Mouse (Mus musculus): Measurements from ENCODE around the gene Gosr1.

Gosr1 gene
- long read RNA-seq, experiment 1, full-length matches to known transcripts: 8 of 12 reads
- long read RNA-seq, experiment 1, partial matches to known transcripts: 2 of 12 reads
- long read RNA-seq, experiment 1, other reads (novel, unspliced or antisense): 2 of 12 reads
- long read RNA-seq, experiment 2, full-length matches to known transcripts: 11 of 15 reads
- long read RNA-seq, experiment 2, partial matches to known transcripts: 3 of 15 reads
- long read RNA-seq, experiment 2, other reads (novel, unspliced or antisense): 1 of 15 reads

DNA sequence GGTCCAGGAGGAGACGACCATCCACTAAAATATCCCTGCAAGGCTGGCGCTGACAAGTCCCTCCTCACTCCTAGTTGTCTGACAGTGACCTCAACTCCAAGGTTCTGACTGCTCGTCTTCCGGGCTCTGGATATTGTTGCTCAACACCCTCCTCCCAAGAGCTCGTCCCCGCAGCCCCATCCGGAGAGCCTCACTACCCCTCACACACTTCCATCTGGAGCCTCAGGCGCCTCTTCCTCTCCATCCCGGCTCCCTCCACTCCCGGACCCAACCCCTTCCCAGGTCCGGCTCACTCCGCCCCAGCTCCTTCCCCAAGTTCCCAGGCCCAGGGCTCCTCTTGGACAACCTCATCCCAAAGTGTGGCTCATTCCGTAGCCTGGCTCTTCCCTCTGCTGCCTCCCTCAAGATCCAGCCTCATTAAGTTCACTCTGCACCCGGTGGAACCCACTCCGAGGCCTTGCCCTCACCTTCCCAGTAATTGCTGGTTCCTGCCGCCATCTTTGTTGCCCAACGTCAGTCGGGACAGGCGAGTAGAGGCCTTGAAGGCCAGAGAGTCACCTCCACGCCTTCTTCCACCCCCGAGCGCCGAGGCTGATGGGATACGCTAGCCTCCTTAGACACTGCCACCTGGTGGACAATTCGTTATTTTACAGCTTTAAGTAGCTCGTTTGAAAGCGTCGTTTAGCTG lies at the start of gene Gosr1:
Gene Gosr1 (minus strand): TSS at position 527 of the 688 bp plus-strand sequence.
- intact Hi-C loops (cut with DNase I): loop anchor here (1.0 kb wide), 1 partner anchor 86 kb away; no protein-coding TSS in a partner anchor

- intact Hi-C loops (cut with DNase I): no loop called here
Observed at GRCm38 (mm10) chr11:76810706-76811495, 47.5 kb upstream of the Gosr1 start.

GRCm38 (mm10) chr11:76809450-76809849 lies 46.1 kb upstream of the Gosr1 start:
- intact Hi-C loops (cut with DNase I): loop anchor here (5.0 kb wide), 1 partner anchor 83 kb away; no protein-coding TSS in a partner anchor

GRCm38 (mm10) chr11:76808550-76808949 lies 45.2 kb upstream of the Gosr1 start:
- intact Hi-C loops (cut with DNase I): loop anchor here (5.0 kb wide), 1 partner anchor 84 kb away; no protein-coding TSS in a partner anchor

DNA sequence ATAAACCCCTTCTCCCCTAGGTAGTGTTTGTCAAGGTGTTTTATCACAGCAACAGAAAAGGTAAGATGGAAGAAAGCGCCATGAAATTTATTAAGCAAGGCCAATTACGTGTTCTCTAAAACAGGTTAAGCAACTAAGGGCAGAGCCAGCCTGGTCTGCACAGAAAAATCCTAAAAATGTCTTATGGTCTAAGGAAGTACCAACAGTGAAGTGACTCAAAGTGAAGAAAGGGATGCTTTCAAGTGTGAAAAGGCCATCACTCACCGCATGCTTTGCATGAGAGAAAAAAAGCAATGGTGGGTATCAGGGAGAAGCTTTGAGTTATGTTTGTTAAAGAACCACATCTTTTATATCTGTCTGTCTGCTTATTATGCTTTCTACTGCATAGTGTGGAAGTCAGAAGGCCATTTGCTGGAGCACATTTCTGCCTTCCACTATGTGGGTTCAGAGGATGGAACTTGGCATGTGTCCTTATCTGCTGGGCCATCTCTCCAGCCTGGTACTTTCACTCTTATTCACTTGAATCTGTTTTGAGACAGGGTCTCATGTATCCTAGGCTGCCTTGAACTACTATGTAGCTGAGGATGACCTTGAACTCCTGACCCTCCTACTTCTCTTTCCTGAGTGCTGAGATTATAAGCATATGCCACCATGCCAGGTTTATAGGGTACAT lies 43.8 kb upstream of the Gosr1 start:
- intact Hi-C loops (cut with DNase I): loop anchor here (5.0 kb wide), 1 partner anchor 85 kb away; no protein-coding TSS in a partner anchor

GRCm38 (mm10) chr11:76806026-76806425 lies 42.6 kb upstream of the Gosr1 start:
- intact Hi-C loops (cut with DNase I): loop anchor here (5.0 kb wide), 1 partner anchor 86 kb away; no protein-coding TSS in a partner anchor

GRCm38 (mm10) chr11:76805072-76805471 lies 41.7 kb upstream of the Gosr1 start:
- intact Hi-C loops (cut with DNase I): loop anchor here (5.0 kb wide), 1 partner anchor 87 kb away; no protein-coding TSS in a partner anchor

- intact Hi-C loops (cut with DNase I): no loop called here
Observed at GRCm38 (mm10) chr11:76803266-76803665, 39.9 kb upstream of the Gosr1 start.

- intact Hi-C loops (cut with DNase I): no loop called here
Observed at GRCm38 (mm10) chr11:76797236-76797635, 33.9 kb upstream of the Gosr1 start.

GRCm38 (mm10) chr11:76795326-76795725 lies 31.9 kb upstream of the Gosr1 start:
- intact Hi-C loops (cut with DNase I): no loop called here

GRCm38 (mm10) chr11:76791331-76791730 lies 28.0 kb upstream of the Gosr1 start:
- intact Hi-C loops (cut with DNase I): no loop called here

- intact Hi-C loops (cut with DNase I): loop anchor here (2.0 kb wide), 1 partner anchor 106 kb away; no protein-coding TSS in a partner anchor
Observed at GRCm38 (mm10) chr11:76789252-76789651, 25.9 kb upstream of the Gosr1 start.

GRCm38 (mm10) chr11:76775533-76775932 lies 12.2 kb upstream of the Gosr1 start:
- intact Hi-C loops (cut with DNase I): no loop called here

DNA sequence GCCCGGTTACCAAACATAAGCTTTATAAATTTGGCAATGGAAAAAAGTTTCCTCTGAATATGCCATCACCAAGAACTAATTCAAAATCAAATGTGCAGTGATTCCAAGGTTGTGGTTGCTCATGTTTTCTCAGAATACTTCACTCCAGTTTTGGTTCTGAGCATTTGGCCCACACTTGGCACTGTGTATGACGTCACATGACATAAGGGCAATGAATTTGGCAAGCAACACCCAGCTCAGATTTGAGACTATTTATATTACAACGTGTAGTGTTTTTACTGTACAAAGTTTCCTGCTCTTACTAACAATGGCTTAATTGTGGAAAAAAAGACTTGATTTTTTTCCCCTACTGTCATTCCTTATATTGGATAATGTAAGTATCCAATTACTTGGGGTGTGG lies 10.4 kb upstream of the Gosr1 start:
- intact Hi-C loops (cut with DNase I): no loop called here

DNA sequence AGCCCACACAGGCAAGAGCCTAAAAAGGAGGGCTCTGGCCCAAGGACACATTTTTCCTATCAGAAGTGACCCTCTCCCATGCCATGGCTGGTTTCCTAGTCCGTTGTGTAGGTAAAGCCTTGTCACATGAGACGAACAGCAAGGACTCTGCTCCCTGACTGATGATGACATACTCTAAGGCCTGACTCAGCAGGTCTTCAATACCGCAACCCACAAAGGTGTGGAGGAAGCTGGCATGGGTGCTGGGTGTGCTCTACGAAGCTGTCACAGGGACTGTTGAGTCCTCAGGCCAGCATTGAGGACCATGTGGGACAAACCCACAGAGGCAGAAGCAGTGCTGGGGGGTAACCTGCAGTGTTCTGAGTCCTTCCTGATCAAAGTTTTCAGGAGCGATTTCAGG lies 7.2 kb upstream of the Gosr1 start:
- intact Hi-C loops (cut with DNase I): no loop called here

DNA sequence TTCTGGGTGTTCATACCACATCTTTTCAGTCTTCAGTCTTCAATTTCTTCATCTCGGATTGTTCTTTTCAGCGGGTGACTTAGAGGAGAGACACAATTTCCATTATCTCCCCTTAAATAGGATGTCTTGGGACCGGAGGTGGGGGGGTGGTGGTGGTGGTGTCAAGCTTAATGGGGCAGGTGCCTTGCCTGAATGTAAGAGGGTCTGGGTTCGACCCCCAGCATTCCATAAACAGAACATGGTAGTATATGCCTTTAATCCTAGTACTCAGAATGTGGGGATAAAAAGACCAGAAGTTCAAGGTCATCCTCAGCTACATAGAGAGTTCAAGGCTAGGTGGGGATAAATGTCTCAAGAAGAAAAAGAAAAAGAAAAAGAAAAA lies 353 bp upstream of the Gosr1 start:
- intact Hi-C loops (cut with DNase I): loop anchor here (1.0 kb wide), 1 partner anchor 86 kb away; no protein-coding TSS in a partner anchor

DNA sequence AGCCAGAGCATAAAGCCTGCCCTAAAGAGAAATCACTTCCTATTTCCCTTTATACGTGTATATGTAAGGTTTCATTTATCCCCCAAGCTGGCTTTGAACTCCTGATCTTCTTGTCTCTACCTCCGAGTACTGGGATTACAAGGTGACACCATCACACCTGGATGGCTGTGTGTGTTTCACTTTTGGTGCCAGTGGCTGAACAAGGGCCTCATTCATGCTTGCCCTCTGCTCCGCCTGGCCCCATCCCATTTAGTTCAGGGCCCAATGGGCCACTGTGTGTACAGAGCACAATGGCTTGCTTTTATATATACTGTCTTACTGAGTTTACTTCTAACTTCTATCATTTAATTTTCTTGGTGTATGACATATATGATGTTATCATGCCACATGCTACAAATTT lies 11.1 kb downstream of the Gosr1 start:
- intact Hi-C loops (cut with DNase I): no loop called here

DNA sequence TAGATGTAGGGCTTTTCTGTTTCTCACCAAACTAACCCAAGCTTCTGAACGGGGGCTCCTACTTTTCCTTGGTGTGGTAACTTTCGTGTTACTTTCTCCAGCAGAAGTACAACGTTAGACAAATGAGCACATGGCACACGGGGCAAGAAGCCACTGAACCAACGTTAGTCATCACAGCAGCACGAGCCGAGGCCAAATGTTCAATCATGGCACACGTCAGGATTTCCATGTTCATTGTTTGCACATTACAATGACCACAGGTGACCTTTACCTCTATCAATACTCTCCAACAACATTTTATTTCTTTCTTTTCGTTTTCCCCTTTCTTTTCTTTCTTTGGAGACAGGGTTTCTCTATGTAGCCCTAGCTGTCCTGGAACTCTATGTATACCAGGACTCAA lies 14.6 kb downstream of the Gosr1 start:
- intact Hi-C loops (cut with DNase I): loop anchor here (5.0 kb wide), 1 partner anchor 72 kb away; the partner anchor contains the start of gene Trarg1

DNA sequence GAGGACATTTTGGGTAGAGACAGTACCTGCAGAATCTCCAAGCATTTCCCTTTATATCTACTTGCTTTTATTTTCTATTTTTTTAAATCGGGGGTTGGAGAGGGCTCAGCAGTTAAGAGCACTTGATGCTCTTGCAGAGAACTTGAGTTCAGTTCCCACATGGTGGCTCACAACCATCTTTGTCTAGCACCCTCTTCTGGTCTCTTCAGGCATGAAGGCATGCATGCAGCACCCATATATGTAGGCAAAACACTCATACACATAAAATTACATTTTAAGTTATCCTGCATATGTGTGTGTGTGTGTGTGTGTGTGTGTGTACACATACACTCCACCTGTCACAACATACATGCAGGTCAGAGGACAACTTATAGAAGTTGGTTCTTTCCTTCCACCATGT lies 17.5 kb downstream of the Gosr1 start:
- intact Hi-C loops (cut with DNase I): loop anchor here (5.0 kb wide), 1 partner anchor 69 kb away; the partner anchor contains the start of gene Trarg1

- intact Hi-C loops (cut with DNase I): no loop called here
Observed at GRCm38 (mm10) chr11:76744550-76744949, 18.8 kb downstream of the Gosr1 start.

- intact Hi-C loops (cut with DNase I): no loop called here
Observed at GRCm38 (mm10) chr11:76742511-76742910, 20.9 kb downstream of the Gosr1 start.

Measured in adrenal gland (tissue).